Mouse (Mus musculus) liver, postnatal 0 days (tissue): ENCODE data around the gene Cabin1.

Experiments
- CTCF ChIP-seq: sonication (generic); IDR thresholded peaks from 2 replicates; pipeline ENCODE4 v1.5.1; 2016; ENCODE audit warnings: antibody characterized with exemption, low read depth
- EP300 ChIP-seq: IDR thresholded peaks from 2 replicates; pipeline ENCODE4 v1.6.1; 2016; ENCODE audit warnings: antibody characterized with exemption, low read depth, mild to moderate bottlenecking

GRCm38 (mm10) chr10:75646406-75646805 is 117.7 kb downstream of the Cabin1 start:
- TF ChIP-seq CTCF (no peak), EP300 (no peak)
